Mouse (Mus musculus): ENCODE results near the gene Hcfc1.

- no peak for TF ChIP-seq CTCF (IDR thresholded peaks at IDR 0.05)
- TF ChIP-seq EP300 (IDR thresholded peaks at IDR 0.05), result no peak; the same call in 1 of the 2 replicates
Observed at GRCm38 (mm10) chrX:73966248-73967176, at the start of gene Hcfc1.

Data from lung, postnatal 0 days (tissue).